Mouse (Mus musculus) frontal cortex, adult (tissue): Measurements from ENCODE around the gene Fstl3.
"Not testable (repeated sequence)": the region's sequence is repeated elsewhere in the genome, so short reads cannot be mapped to it uniquely, and the experiment has no call there.

Experiments
- ATAC-seq: cut with Nextera tagmentation; 2 replicates; pipeline ENCODE4 v1.9.2; 2017; ENCODE audit warnings: mild to moderate bottlenecking, moderate library complexity, mixed read lengths; ENCODE audit not compliant: low TSS enrichment

Gene Fstl3

DNA sequence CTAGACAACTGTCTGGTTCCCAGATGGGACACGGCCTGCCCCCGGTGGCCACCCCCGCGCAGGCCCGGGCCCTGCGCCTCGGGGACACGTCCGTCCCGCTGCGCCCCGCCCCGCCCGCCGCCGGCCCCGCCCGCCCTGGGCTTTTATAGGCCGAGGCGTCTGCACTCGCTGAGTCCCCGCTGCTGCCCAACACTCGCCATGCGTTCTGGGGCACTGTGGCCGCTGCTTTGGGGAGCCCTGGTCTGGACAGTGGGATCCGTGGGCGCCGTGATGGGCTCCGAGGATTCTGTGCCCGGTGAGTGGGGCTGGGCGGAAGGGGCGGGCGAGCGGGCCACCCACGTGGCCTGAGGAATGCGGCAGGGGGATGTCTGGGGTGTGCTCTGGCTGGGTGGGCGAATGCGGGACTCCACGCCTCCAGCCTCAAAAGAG lies at the start of gene Fstl3:
Gene Fstl3 (plus strand): TSS at position 170 of the 429 bp plus-strand sequence.
- ATAC-seq: no peak

DNA sequence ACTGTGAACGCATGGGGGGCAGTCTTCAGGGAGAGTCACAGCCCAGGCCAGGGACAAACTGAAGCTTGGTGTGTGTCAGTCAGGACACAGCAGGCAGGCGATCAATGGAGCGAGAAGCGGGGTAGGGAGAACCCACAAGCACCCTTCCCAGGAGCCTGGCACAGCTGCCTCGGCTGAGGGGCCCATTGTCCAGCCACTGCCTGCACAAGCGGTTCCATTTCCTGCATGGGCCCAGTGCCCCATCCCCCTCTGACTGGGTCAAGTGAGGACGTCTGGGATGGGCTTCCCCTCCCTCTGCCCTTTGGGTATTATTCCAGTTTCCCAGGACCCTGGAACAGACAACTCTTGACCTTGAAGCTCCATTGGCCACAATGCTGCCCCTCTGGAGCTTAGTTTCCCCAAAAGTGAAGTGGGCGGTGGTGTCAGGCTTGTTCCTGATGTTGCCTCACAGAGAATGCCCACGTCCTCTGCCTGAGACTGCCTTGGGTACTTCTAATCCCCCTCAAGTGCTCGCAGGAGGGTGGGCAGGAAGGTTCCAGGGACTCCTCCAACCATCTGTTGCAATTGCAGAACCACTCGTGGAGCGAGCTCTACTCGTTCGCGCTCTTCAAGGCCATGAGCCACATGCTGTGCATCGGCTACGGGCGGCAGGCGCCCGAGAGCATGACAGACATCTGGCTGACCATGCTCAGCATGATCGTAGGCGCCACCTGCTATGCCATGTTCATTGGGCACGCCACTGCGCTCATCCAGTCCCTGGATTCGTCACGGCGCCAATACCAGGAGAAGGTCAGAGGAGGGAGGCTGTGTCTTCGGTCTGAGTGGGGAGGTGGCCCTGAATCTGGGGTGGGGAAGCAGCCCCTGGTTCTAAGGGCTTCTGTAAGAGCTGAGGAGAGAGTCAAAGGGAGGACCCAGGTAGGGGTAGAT lies 48.5 kb upstream of the Fstl3 start:
- peak; percentile 60 for ATAC-seq

DNA sequence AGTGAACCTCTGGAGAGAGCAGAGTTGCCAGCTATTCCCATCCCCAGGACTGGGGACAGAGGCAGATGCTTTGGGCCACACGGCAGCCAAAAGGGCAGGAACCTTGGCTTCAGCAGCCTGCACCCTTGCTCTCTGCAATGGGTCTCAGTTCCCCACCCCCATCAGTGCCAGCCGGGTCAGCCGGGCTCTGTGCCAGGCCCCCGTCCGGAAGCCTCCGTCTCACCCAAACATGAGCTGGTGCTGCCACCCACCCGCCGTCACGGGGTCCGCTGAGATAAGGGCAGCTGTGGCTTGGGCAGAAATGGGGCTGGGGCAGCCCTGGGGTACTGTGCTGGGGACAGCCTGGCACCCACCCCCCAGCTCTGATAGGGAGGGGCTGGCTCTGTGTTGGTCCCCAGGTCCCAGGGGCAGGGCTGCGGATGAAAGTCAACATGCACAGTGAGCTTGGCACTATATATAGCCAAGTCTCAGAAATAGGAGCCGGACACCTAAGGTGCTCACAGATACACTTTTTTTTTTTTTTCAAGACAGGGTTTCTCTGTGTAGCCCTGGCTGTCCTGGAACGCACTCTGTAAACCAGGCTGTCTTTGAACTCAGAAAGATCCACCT lies 47.6 kb upstream of the Fstl3 start:
- ATAC-seq: peak; percentile 14; the same call in 1 of the 2 replicates

DNA sequence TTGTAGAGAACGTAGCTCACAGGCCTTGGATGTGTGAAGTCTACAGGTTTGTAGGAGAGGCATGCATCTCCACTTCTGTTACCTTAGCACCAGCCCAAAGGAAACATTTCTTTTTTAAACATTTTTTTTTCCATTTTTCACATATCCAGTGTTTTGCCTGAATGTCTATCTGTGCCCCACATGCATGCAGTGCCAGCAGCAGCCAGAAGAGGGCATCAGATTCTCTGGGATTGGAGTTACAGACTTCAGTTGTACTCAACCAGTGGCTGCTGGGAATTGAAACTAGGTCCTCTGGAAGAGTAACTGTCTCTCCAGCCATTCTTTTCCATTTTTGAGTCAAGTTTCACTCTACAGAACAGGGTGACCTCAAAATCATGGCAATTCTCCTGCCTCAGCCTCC lies 44.6 kb upstream of the Fstl3 start:
- ATAC-seq: no peak

DNA sequence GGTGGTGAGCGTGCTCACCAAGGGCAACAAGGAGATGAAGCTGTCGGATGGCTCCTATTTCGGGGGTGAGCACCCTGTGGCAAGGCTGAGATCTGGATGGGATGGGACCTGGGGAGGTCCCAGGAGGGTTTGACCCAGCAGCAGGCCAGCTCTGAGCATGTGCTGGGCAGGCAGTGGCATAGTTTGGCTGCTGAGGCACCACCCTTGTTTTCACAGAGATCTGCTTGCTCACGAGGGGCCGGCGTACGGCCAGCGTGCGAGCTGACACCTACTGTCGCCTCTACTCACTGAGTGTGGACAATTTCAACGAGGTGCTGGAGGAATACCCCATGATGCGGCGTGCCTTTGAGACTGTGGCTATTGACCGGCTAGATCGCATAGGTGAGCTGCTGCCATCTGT lies 43.2 kb upstream of the Fstl3 start:
- ATAC-seq: no peak

DNA sequence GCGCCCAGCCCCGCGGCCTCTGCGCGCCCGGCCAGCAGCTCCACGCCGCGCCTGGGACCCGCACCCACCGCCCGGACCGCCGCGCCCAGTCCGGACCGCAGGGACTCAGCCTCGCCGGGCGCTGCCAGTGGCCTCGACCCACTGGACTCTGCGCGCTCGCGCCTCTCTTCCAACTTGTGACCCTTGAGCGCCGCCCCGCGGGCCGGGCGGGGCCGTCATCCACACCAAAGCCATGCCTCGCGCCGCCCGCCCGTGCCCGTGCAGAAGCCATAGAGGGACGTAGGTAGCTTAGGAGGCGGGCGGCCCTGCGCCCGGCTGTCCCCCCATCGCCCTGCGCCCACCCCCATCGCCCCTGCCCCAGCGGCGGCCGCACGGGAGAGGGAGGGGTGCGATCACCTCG lies 41.7 kb upstream of the Fstl3 start:
- no peak for ATAC-seq

DNA sequence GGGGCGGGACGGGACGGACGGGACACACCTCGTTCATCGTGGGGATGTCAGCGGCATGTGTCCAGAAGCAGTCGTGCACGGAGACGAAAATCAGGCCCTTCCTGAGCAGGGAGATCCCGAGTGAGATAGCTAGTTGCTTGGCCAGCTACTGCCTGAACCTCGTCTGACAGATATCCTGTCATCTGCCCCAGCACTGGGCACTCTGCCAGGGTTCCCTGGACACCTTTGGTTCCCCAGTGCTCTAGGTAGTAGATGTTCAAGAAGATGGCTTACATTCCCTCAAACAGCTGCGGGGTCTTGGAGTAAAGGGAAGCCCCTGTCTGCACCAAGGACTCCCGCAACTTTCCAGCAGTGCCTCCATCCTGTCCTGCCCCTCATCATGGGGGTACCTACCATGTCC lies 40.4 kb upstream of the Fstl3 start:
- ATAC-seq: no peak

DNA sequence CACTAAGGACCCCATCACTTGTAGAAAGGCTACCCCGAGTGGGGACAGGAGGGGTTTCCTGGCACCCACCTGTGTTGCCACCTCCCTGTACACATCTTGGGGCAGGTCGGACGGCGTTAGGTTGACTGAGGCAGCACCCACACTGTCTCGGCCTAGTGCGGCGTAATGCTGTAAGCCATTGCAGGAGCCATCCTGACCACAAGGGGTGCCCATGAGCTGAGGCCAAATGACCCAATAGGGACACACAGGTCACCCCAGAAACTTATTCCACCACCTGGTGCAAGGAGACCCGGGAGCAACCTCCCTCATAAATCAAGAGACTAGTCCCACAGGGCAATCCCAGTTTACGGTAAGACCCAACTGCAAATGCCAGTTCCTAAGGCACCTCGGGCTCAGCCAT lies 38.8 kb upstream of the Fstl3 start:
- ATAC-seq: no peak

DNA sequence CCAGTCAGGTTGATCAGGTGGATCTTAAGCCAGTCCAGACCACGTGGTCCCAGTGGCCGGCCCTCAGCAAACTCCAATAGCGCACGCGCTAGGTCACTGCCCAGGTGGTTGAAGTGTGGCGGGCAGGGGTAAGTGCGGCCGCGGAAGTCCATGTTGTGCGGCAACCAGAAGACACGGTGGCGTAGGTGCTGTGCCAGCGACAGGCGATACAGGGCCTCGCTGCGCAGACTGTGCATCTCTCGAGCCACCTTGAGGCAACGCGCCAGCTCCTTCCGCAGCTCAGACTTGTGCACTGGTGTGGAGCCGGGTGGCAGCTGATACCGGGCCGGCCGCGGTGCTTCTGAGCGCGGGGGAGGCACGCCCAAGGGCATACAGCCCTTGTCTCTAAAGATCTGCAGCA lies 37.8 kb upstream of the Fstl3 start:
- no peak for ATAC-seq

DNA sequence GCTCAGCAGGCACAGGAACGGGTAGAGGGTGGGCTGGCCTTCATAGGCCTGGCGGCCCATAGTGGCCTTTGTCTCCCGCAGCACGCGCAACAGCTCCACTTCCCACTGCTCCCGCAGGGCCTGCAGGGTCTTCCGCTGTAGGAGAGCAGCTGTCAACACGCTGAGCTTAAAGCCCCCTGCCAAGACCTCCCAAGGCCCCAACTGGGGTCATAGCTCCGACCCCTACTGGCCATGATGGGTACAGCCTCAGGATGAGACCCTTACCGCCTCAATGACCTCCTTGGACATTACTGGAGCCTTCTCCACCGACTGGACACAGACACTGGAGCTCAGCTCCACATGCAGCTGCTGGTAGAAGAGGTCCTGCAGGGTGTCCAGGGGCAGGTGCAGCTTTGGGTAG lies 36.2 kb upstream of the Fstl3 start:
- ATAC-seq: no peak

DNA sequence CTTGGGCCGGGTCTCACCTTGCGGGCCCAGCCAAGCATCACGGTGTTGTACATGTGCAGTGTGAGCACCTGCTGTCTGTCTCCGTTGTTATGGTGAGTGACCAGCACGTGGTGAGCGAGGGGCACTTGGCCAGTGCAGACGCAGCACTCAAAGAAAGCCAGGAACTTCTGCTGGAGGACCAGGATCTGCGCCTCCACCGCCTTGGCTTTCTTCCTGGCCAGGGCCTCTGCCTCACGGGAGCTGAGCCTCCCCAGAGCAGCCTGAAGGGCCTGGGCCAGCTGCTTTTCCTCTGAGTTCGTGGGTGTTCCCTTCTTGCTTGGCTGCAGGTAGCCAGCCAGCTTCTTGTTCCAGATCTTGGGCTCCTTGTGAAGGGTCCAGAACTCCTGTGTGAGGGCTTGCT lies 33.9 kb upstream of the Fstl3 start:
- no peak for ATAC-seq

DNA sequence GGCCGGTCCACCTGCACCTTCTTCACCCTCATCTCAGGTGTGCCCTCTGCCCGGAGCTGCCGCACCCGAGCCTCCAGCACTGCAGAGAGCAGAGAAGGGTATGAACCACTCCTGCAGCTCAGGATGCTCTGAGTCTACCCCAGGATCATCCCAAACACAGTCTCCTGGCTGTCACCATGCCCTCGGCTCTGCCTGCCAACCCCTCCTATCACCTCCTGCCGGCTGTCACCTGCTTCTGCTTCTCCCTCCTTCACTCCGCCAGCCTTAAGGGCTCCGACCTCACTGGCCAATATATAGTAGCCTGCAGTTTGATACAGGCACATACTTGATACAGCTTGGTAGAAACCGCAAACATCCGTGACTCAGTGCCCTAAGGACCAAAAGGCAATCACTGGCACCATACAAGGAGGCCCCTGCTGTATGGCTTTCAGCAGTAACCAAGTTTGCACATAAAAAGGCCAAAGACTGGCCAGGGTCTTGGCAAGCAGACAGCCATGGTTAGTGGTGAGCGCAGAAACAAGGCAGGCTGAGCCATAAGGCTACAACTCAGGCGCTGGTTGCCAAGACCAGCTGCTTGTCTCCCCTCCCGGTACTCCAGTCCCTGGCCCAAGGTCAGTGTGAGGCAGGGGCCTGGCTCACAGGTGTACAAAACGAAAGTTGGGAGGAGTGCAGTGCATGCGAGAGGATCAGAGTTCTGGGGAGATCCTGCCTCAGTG lies 33.3 kb upstream of the Fstl3 start:
- ATAC-seq: no peak

DNA sequence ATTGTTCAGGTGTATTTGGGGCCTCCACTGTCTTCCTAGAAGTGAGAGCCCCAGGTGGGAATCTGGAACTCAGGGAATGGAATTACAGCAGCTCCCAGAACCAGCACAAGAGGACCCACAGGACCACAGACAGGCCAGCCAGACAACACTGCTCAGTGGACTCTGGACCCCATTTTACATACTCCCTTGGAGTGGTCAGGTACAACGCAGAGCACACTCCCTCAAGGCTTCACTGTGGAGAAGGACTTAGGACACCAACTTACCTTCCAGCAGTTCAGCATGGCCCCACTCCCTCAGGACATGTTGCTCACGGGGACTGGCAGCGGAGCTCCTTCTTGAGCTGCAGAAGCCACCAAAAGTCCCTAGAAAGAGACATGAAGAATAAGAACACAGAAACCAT lies 31.7 kb upstream of the Fstl3 start:
- ATAC-seq: no peak

DNA sequence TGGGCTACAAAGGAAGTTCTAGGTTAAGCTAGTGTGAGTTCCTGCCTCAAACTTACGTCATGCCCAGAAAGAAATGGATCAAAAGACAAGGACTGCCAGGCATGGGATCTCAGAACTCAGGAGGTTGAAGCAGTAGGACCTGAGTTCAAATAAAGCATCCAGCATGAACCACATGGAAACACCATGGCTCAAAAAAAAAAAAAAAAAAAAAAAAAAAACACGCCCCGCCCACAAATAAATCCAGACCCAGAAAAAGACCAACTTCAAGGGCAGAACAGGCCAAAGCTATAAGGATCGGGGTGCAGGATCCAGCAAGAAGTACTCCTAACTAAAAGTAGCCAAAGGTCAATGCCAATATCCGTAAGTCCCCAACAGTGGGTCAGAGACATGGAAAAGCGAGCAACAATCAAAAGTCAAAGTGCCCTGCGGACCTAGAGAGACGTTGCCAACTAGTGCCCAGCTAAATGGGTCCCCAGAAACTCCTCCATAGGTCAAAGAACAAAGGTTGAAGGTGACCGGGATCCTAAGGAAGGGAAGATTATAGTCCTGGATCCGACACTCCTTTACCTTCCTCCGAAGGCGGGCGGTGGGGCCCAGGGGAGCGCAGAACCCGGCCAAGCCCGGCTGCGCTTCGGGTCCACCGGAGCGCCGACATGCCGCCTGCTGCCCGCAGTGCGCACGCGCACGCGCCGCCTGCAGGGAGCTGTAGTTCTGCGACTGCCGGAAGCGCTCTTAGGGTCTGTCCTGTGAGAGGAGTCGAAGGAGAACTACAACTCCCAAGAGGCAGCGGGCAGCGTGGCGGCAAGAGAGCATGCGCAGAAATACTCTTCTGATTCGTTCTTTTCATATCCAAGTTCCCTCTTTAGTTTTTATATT lies 30.9 kb upstream of the Fstl3 start, which contains the start of gene Polrmt:
Gene Polrmt (minus strand): TSS at position 684 of the 876 bp plus-strand sequence.
- ATAC-seq: peak; percentile 95

DNA sequence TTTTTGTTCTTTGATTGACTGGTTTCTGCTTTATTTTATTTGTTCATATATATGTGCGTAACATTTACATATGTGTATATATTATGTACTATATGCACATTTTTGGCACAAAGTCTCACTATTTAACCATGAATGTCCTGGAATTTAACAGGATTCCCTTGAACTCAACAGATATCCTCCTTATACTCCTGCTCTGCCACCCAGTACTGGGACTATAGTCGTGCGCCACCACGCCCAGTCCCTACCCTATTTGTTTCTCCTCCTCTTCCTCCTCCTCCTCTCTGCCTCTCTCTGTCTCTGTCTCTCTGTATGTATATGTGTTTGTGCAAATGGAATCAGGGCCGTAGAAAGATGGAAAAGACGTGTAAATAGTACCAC lies 30.3 kb upstream of the Fstl3 start:
- peak; percentile 18; the same call in 1 of the 2 replicates for ATAC-seq

DNA sequence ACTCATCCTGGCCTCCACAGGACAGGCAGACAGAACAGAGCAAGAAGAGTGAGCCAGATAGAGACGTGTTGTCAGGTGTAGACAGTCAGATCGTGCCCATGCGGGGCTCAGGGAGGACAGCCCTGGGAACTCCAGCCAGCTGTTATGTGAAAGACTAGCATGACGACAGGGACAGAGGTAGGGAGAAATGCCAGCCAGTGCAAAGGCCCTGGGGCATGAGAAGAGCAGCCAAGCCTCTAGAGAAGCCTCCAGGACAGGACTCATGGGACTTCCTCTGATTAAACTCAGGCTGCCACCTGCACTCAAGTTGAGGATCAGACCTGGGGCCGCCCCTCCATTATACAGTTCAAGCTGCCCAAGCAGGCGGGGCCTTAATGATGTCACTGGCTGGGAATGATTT lies 28.6 kb upstream of the Fstl3 start:
- no peak for ATAC-seq

DNA sequence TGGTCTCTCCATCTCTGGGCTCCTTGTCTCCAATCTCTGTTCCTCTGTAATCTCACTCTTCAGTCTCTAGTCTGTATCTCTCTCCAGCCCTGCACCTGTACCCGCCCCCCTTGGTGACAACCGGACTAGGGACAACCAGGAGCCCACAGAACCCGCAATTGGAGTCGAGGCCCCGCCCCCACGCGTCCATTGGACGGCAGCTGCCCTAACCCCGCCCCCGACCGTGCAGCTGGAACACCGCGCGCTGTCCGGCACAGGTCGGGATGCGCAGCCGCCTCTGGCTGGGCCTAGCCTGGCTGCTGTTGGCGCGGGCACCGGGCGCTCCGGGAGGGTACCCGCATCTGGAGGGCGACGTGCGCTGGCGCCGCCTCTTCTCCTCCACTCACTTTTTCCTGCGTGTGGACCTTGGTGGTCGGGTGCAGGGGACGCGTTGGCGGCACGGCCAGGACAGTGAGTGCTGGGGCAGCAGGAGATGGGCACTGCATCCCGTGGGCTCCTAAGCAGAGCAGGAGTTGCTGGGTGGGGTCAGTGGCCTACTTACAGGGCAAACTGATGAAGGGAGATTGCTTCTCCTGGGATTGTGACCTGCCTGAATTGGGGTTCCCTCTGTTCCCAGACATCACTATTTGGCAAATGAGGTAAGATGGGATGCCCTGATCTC lies 22.1 kb upstream of the Fstl3 start, which contains the start of gene Fgf22:
Gene Fgf22 (plus strand): TSS at position 221 of the 661 bp plus-strand sequence.
- peak; percentile 80 for ATAC-seq

DNA sequence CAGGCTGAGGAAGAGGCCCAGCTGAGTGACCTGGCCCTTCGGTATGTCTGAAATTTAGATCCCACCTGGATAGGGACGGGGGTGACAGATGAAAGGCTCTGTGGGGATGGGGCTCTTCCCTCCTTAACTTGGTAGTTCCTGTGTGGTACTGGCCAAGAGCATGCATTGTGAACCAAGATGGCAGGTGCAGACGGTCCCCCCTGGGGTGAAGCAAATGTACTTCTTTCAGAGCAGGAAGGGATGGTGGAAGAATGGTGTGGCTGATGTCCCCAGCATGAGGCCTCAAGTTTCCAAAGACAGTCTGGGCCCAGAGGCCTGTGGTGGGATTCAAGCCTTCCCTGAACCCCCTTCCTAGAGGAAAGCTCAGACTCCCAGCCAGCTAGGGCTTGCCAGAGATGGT lies 21.2 kb upstream of the Fstl3 start:
- ATAC-seq: no peak

DNA sequence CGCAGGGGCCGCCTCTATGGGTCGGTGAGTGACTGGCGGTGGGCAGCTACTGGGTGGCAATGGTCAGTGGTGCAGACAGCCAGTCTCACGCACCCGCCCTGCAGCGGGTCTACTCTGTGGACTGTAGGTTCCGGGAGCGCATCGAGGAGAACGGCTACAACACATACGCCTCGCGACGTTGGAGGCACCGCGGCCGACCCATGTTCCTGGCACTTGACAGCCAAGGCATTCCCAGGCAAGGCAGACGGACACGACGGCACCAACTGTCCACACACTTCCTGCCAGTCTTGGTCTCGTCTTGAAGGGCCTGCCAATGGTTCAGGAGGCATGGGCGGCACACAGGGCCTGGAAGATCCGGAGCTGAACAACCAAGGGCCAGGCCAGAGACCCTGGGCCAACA lies 20.4 kb upstream of the Fstl3 start:
- no peak for ATAC-seq

DNA sequence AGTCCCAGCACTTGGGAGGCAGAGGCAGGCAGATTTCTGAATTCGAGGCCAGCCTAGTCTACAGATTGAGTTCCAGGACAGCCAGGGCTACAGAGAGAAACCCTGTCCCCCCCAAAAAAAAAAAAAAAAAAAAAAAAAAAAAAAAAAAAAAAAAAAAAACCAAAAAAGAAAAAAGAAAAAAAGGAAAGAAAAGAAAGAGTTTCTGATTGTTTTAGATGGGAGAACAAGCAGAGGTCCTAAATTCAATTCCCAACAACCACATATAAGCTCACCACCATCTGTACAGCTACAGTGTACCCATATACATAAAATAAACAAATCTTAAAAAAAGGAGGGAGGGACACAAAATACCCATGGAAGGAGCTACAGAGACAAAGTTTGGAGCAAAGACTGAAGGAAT lies 17.4 kb upstream of the Fstl3 start:
- ATAC-seq: not testable (repeated sequence)

DNA sequence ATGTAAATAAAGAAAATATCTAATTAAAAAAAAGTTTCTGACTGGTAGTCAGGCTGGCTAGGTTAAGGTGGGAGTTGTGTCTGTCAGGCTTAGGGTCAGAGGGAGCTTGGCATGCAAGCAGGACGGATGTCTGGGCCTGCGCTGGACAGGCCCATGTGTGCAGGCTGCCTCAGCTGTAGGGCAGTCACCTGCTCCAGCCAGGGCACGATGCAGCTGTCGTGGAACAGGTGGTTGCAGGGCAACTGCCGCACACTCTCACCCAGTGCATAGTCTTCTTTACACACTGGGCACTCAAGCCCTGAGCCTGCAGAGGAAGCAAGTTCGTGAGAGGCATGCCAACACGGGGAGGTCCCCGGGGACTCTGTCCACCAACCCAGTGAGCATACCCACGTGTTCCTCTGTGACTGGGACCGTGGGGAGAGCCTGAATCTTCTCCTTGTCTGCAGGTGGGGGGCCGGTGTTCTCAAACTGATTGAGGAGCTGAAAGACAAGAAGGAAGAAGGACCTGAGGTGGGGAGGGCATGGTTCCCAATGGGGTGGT lies 16.4 kb upstream of the Fstl3 start:
- ATAC-seq: no peak
